Mouse (Mus musculus): ENCODE results near the gene Enpp3.

Enpp3 gene

DNA sequence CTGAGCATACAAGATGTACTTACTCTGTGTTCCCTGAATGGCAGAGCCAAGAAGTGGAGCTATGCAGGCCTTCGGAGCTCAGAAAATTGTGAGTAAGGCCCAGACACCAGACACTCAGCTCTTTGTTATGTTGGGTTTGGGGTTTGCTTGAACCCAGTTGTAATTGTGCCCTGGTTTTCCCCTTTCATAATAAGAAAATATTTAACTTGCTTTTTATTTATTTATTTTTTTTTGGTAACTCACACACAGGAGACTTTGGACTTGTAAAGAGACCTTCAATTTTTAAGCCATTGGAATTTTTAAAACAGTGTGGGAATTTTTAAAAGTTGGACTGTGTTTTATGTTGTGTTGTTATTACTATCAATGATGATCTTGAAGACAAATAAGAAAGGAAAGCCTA lies at the start of gene Enpp3:
Gene Enpp3, minus strand, starts transcription at position 148 of the 400 bp plus-strand sequence.
- DNase-seq (ENCODE audit: low read depth, low spot score) = no peak

DNA sequence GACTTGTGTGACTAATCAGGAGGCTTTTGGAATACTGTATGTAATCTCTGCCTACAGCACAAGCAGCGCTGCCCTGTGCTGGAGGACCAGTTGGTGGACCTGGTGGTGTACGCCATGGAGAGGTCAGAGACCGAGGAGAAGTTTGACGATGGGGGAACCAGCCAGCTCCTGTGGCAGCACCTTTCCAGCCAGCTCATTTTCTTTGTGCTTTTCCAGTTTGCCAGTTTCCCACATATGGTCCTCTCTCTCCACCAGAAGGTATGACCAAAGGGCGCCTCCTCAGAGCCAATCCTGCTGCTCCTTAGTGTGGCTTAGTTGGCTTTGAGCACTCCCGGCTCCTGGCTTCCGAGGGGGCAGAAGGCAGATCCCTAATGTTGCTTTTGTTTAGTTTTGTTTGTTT lies 45.7 kb upstream of the Enpp3 start:
- no peak for DNase-seq (ENCODE audit: low read depth, low spot score)

DNA sequence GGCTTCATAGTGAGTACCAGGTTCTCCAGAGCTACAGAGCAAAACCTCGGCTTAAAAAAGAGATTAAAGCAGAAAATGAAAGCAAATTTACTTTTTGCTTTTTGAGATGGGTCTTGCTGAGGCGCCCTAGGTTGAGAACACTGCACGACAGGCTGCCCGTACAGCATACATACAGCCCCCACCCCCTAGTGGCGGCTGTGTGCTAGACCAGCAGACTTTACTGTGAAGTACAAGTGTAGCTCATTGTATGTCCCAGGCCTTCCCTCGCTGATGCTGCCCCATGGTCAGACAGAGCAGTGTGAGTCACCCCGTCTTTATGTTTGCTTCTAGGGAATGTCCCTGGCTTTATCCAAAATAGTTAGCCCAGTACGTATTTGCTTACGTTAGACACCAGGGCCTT lies 43.4 kb upstream of the Enpp3 start:
- DNase-seq (ENCODE audit: low read depth, low spot score) = peak; percentile 31

DNA sequence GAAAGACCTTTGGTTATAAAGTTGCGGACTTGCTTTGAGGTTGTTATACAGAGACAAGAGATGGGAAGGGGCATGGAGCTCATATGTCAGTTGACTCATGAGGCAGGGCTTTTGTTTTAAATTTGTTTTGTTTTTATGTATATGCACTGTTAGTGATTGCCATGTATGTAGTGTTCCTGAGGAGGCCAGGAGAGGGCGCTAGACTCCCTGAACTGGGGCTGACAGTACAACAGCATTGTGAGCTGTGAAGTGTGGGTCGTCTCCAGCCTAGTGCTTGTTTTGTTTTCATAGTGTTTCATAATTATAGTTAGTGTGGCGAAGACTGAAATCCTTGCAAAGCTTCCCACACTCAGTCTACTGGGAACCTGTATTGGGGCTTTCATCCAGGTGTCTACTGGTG lies 31.0 kb upstream of the Enpp3 start:
- DNase-seq (ENCODE audit: low read depth, low spot score) = peak; percentile 5

DNA sequence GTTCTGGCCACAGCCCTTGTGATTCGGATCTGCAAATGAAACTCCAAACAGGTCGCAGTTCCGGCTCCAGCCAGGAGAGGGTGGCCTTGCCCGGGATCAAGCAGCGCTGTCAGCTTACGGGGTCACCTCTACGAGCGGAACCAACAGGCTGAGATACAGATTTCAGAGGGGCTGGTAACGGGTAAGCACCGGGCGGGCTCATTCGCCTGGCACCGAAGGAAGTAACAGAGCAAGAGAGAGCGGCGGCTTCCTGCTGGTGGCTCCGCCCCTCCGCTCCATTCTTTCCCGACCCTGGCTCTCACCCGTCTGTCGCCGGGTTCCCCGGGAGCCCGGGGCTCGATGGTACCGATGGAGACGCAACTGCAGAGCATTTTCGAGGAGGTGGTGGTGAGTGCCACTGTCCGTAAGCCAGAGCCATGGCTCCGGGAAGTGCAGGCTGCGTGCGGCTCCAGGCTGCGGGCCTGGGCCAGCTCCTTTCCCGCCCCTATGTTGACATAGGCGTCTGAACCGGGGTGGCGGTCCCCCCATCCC lies 27.2 kb upstream of the Enpp3 start, which contains the start of gene Med23:
Gene Med23, plus strand, starts transcription at position 227 of the 531 bp plus-strand sequence.
- DNase-seq (ENCODE audit: low read depth, low spot score) = peak; percentile 97

DNA sequence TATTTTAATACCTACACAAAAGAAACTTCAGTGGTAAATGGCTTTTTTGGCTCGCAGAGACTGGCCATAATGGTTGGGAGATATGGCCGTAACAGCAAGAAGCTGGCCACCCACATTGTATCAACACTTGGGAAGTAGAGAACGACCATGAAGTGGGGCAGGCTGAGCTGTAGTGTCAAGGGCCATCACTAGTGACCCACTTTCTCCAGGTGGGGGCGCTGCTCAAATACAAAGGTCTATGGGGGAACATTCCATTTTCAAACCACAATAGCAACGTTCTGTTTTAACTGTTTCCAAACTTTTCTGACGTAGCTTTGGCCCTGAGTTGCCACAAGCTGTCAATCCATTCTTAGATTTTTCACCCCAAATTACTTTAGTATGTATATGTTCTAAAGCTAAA lies 21.8 kb upstream of the Enpp3 start:
- DNase-seq (ENCODE audit: low read depth, low spot score) = no peak

DNA sequence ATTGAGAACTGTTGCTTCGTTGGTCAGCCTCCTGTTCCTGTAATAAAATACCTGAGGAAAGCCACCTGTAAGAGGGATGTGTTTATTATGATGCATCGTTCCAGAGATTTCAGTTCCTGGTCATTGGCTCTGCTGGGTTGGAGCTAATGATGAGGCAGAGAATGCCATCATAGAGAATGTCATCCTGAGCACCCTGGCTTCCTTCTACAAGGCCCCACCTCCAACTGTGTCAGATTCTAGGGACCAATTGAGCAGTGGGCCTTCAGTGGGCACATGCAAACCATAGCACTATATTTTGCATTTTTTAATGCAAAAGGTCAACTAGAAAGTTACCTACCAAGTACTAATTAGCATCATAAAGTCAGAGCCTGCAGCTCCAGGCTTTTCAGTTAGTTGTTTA lies 20.5 kb upstream of the Enpp3 start:
- DNase-seq (ENCODE audit: low read depth, low spot score) = no peak

DNA sequence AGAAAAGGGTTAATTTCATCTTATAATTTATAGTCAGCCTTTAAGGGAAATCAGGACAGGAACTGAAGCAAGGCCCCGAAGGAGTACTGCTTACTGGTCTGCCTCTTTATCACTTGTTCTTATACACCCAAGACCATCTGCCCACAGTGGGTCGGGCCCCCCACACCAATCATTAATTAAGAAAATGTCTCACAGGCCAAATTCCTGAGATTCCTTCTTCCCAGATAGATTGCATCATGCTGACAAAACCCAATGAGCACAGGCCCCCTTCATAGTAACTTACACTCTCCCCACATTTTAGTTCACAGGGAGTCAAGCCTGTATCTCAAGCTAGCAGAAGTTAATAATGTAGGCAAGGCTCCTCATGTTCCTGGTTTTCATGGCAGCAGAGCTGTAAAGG lies 625 bp downstream of the Enpp3 start:
- peak; percentile 27 for DNase-seq (ENCODE audit: low read depth, low spot score)

DNA sequence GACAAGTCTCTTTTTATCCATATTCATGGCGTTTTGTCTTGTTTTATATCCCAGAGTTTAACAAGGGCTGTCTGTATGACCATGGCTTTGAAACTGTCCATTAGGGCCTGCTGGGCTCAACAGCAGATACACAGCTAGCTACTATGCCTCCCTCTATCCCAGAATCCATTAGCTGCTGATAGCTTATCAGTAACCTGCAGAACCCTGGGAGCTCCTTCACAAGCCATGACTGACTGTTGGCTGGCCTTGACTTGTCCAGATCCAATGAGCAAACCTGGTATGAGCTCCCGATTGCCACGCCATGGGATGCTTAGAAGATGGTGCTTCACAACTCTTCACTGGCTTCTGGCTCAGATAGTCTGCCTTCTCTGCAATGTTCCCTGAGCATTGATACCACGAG lies 1.8 kb downstream of the Enpp3 start:
- DNase-seq (ENCODE audit: low read depth, low spot score) = no peak

DNA sequence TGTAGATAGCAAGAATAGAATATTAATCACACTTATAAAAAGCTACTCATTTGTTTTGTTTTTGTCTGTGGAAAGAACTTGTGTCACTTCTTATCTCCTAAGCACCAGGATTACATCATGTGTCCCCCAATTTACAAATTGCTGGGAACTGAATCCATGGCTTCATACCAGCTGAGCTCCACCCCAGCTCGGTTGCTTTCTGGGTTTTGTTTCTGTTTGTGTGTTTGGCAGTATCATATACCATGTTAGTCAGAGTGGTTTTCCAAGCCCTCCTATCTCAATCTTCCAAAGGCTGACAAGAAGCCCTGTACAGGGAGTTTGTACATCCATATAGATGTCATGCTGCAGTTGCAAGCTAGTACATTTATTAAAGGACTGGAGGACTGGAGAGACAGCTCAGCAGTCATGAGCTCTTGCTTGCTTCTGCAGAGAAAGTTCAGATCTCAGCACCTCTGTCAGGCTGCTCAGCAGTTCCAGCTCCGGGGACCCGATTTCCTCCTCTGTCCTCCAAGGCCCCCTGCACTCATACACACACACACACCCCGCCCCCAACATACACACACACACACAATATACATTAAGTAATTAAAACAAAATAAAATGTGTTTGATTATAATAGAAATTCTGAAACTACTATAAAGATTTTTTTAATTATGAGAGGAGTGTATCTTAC lies 6.1 kb downstream of the Enpp3 start:
- DNase-seq (ENCODE audit: low read depth, low spot score) = no peak

DNA sequence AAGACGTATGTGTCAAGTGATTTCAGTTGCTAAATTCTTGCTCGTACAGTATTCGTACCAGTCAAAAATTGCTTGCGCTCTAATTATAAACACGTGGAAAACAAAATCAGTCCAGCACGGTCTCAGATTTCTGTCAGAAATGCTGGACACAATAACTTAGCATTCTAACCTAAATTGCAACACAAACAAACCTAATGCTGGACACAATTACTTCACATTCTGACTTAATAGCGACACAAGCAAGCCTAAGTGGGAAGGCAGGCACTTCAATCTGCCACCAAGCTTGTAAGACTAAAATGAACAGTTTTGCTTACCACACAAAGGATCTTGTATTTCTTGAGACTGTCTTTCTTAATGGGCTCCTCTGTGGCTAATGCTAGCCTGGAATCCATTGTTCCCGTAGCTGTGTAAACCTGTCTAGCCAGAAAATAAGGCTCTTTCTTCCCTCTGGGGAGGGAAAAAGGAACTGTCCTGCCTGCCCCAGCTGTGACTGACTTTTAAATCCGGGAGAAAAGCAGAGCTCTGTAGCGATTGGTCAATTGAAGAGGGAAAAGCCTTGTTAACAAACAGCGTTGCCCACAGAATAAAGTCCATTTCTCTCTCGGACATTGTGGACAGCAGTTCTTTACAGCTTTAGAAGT lies 6.8 kb downstream of the Enpp3 start:
- DNase-seq (ENCODE audit: low read depth, low spot score) = peak; percentile 60

DNA sequence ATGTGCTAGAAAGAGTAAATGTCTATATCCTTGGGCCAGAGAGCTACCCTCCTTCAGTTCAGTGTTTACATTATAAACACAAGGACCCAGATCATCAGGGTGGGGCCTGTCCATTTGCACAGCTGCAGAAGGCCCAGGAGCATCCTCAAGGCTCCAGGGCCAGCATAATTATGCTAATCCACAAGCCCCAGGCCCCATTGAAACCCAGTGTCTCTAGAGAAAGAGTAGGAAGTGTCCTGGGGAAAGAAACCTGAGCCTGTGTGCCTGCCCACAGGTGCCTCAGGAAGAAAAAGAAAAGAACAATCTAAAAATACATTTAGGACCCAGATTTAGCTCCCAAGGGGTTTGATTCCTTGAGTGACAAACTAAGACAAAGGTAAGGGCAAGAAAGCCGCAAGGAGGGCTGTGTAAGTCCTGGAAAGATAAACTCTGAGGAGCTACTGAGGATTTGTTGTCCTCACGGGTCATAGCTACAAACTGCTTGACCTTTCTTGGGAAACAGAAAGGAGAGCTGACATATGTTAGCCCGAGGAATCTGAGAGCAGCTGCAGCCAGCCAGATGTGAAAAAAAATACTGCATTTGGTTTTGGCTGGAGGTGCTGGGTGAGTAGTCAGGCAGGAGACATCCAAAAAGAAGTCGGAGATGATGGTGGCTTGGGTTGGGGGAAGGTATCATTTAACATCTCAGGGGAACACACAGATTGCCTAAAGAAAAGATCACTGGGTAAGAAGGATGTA lies 7.8 kb downstream of the Enpp3 start:
- DNase-seq (ENCODE audit: low read depth, low spot score) = peak; percentile 21

DNA sequence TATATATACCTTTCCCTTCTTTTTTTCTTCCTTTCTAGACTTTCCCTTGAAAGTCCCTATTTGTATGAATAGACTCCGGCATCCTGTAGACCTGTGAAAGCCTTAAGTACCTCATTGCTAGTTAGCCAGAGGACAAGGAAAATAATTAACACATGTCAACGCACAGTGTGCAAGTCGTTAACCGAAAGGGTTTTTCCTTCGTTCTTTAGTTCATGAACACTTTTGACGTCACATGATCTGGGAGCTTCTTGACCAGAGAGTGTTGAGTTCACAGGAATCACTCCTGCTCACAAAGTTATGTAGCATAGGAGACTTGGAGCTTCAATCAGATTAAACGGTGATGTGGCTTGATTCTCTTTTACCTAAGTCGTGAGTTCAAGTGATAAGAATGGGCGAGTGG lies 10.3 kb downstream of the Enpp3 start:
- DNase-seq (ENCODE audit: low read depth, low spot score) = no peak

DNA sequence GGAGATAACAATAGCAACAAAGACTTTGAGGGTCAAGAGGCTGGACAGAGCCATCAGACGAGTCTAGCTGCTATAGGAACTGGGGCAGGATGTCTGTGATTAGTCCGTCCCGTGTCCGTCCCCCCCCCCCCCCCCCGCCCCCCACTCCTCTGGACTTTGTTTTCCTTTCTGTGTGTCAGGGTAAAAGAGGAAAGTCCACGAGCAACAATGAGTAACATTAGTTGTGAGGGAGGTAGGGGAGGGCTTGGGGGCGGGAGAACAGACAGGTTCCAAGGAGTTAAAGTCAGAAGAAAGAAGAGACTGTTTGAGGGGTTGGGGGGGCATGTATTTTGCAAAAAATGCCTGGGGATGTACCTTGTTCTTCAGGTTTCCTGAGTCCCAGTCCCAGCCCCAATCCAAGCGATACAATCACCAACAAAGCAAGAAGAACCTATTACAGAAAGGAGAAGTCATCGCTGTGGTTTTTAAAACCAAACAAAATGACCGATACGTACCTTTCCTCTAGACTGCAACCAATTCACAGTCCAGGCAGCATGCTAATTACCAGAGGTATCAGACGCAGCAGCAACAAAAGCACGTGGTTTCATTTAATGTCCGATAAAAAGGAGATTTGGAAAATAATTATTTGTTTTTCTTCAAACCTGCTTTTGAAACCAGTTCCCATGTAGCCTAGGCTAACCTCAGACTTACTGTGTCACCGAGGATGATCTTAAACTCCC lies 11.1 kb downstream of the Enpp3 start:
- no peak for DNase-seq (ENCODE audit: low read depth, low spot score)

DNA sequence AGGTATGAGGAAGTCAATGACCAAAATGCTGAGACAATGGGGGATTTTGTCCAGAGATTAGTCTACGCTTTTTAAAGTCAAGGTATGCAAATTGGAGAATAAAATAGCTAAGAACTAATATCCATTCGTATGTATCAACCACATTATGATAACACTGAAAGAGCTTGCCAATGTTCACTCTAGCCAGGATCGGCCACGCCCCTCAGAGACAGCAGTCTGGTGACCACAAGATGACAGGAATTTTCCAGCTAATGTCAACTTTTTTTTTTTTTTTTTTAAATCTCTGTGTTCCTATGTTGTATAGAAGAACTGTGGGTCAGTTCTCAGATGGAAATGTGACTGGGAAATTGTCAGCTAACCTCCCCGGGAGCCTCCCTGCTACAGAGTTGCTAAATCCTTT lies 12.2 kb downstream of the Enpp3 start:
- no peak for DNase-seq (ENCODE audit: low read depth, low spot score)

DNA sequence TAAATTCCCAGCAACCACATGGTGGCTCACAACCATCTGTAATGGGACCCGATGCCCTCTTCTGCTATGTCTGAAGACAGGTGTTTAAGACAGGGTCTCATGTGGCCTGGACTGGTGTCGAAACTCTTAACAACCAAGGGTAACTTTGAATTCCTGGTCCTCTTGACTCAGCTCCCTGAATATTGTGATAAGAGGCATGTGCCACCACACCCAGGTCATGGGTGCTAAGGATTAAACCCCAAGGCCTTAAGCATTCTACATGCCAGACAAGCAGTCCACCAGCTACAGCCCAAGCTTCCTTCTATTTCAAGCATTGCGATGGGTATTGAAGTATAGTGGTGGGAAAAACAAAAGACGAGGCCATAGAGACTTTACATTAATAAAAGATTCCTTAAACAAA lies 14.5 kb downstream of the Enpp3 start:
- DNase-seq (ENCODE audit: low read depth, low spot score) = no peak

DNA sequence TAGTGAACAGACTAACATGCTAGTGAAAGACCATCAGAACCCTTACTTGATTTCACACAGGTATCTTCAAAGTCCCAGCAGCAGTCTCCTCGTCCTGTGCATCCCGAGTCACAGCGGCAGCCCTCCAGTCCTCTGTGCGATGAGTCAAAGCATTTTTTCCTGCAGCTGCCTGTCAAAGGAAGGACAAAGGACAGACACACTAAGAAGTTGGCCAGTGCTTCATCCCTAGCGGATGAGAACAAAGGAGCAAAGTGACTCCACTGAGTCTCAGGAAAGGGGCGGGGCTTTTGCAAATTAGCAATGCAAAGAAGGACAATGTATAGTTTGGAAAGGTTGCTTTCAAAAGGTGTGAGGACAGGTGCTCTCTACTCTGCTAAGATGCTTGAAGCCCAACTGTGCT lies 16.5 kb downstream of the Enpp3 start:
- peak; percentile 17 for DNase-seq (ENCODE audit: low read depth, low spot score)

DNA sequence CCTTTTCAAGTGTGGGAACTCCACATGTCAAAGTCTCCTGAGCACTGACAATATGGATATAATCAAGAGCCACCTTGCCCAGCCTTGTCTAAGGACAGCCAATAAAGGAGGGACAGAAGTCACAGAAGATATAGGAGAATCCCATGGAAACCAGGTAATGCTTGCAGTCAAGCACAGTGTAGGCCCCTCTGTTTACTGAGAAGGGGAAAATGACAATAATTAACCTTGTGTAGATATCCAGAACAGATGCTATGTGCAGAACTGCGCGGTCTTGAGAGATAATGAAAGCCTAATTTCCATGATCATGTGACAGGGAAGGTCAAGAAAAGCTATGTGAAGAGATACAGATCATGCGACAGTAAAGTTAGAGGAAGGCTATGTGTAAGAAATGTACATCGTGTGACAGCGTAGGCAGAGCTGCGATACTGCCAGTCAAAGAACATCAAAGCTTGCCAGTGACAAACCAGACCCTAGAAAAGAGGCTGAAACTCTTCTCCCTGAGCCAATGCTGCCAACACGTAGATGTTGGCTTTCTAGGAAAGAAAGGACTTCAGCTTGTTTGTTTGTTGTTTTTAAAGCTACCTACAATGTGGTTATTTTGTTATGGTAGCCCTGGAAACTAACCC lies 17.1 kb downstream of the Enpp3 start:
- DNase-seq (ENCODE audit: low read depth, low spot score) = no peak

DNA sequence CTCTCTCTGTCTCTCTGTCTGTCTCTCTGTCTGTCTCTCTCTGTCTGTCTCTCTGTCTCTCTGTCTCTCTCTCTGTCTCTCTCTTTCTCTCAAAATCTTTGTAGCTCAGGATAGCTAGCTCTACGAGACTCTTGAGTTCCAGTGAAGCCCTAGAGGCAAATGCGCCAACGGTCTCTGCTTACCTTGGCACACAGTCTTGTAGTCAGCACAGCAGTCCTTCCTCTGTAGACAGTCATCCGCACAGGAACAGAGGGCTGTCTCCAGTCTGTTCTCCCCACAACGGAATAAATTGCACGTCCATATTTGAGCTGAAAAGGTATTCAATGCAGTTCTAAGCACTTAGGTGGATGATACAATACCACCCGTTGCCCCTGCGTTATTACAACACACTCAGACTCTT lies 18.0 kb downstream of the Enpp3 start:
- no peak for DNase-seq (ENCODE audit: low read depth, low spot score)

DNA sequence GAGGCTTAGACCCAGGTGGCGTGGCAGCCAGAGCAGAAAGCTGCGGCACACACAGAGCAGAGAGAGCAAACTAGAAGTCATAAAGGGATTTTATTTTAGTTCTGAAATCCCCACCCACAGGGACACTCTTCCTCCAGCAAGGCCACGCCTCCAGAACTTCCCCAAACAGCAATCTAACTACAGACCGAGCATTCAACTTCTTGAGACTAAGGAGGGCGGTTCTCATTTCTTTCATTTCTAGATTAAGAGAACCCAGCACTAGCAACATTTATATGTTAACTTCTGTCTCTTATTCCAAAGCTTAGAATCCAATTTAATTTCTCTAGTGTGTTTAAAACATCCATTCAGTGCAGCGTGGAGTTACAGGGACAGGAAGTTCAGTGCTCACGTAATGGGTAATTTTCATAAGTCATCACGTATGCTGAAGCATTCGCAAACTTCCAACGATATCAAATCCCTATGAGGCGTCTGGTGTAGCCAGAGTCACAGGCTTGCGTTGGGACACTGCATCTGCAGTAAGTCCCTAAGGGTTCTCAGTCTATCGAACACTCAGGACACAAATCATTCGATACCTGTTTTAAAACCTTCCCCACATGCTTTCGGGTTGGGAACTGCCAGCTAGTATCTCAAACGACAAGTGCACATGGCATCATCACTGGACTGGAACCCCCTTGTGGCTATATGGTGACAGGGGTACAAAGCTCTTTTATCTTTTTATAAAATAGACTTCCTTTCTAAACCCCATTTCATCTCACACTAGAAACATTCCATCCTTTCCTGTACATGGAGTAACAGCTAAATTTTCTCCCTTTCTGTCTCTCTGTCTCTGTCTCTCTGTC lies 18.7 kb downstream of the Enpp3 start:
- DNase-seq (ENCODE audit: low read depth, low spot score) = no peak

DNA sequence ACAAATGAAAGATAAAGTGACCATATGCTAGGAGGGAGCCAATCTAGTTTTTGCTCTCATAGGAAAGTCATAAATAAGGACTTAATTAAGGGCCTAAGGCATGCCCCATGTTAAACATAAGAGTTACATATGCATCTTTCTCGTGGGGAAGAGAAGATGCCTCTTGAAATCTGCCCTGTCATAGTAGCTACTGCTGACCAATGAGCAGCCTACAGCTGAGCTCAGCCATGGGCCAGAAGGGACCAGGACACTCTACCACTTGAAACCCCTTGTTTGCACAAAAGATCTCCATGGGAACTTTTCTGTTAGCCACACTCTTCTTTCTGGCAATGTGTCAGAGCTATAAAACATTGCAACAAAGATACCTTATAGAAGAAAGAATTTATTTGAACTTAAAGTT lies 19.4 kb downstream of the Enpp3 start:
- DNase-seq (ENCODE audit: low read depth, low spot score) = no peak
